Mouse (Mus musculus): ENCODE measurements at regions not wholly inside any gene's neighbourhood (a gene's known extent, or its start where the extent isn't known, plus 50 kb on each side); places are given as distances from the start of the nearest gene placed in this dataset.
A peak's percentile ranks its signal among the peaks of the same experiment; 100 is the strongest.

- no peak for DNase-seq (ENCODE audit: low read depth)
These were observed 603.4 kb downstream of the Epha4 start for GRCm38 (mm10) chr1:76911472-76911871.

- DNase-seq (ENCODE audit: low read depth) = no peak
These were observed 595.3 kb downstream of the Epha4 start for GRCm38 (mm10) chr1:76919541-76919940.

GRCm38 (mm10) chr1:76920634-76921033 lies 594.3 kb downstream of the Epha4 start:
- DNase-seq (ENCODE audit: low read depth) = no peak

GRCm38 (mm10) chr1:76927041-76927440 lies 587.8 kb downstream of the Epha4 start:
- no peak for DNase-seq (ENCODE audit: low read depth)

- DNase-seq (ENCODE audit: low read depth) = peak; percentile 49
These were observed 586.9 kb downstream of the Epha4 start for GRCm38 (mm10) chr1:76928035-76928434.

GRCm38 (mm10) chr1:76933460-76933859 lies 581.4 kb downstream of the Epha4 start:
- no peak for DNase-seq (ENCODE audit: low read depth)

- DNase-seq (ENCODE audit: low read depth) = no peak
These were observed 572.2 kb downstream of the Epha4 start for GRCm38 (mm10) chr1:76942730-76943129.

GRCm38 (mm10) chr1:76944046-76944445 lies 570.8 kb downstream of the Epha4 start:
- no peak for DNase-seq (ENCODE audit: low read depth)

GRCm38 (mm10) chr1:76955031-76955430 lies 559.9 kb downstream of the Epha4 start:
- DNase-seq (ENCODE audit: low read depth) = no peak

GRCm38 (mm10) chr1:76957411-76957810 lies 557.5 kb downstream of the Epha4 start:
- DNase-seq (ENCODE audit: low read depth) = peak; percentile 41

- DNase-seq (ENCODE audit: low read depth) = no peak
These were observed 556.2 kb downstream of the Epha4 start for GRCm38 (mm10) chr1:76958706-76959105.

GRCm38 (mm10) chr1:76972454-76972853 lies 542.4 kb downstream of the Epha4 start:
- no peak for DNase-seq (ENCODE audit: low read depth)

GRCm38 (mm10) chr1:76975077-76975945 lies 539.6 kb downstream of the Epha4 start:
- DNase-seq (ENCODE audit: low read depth) = no peak

- no peak for DNase-seq (ENCODE audit: low read depth)
These were observed 534.3 kb downstream of the Epha4 start for GRCm38 (mm10) chr1:76980498-76981152.

- no peak for DNase-seq (ENCODE audit: low read depth)
These were observed 521.1 kb downstream of the Epha4 start for GRCm38 (mm10) chr1:76993776-76994175.

GRCm38 (mm10) chr1:77008001-77008400 lies 506.9 kb downstream of the Epha4 start:
- no peak for DNase-seq (ENCODE audit: low read depth)

- DNase-seq (ENCODE audit: low read depth) = no peak
These were observed 504.2 kb downstream of the Epha4 start for GRCm38 (mm10) chr1:77010608-77011214.

GRCm38 (mm10) chr1:77027656-77028055 lies 487.2 kb downstream of the Epha4 start:
- DNase-seq (ENCODE audit: low read depth) = no peak

- DNase-seq (ENCODE audit: low read depth) = no peak
These were observed 486.7 kb downstream of the Epha4 start for GRCm38 (mm10) chr1:77028216-77028615.

GRCm38 (mm10) chr1:77029091-77029490 lies 485.8 kb downstream of the Epha4 start:
- DNase-seq (ENCODE audit: low read depth) = no peak

- no peak for DNase-seq (ENCODE audit: low read depth)
These were observed 470.9 kb downstream of the Epha4 start for GRCm38 (mm10) chr1:77043749-77044564.
